Mouse (Mus musculus): ENCODE data around the gene Icmt.

Gene Icmt

GRCm38 (mm10) chr4:152300375-152300774 lies 3.3 kb downstream of the Icmt start:
- no peak for DNase-seq (ENCODE audit: low read depth, low spot score)

GRCm38 (mm10) chr4:152302012-152302411 lies 5.0 kb downstream of the Icmt start:
- no peak for DNase-seq (ENCODE audit: low read depth, low spot score)

GRCm38 (mm10) chr4:152303172-152303571 lies 6.1 kb downstream of the Icmt start:
- DNase-seq (ENCODE audit: low read depth, low spot score): no peak

GRCm38 (mm10) chr4:152304685-152305084 lies 7.7 kb downstream of the Icmt start:
- no peak for DNase-seq (ENCODE audit: low read depth, low spot score)

- no peak for DNase-seq (ENCODE audit: low read depth, low spot score)
Measured at GRCm38 (mm10) chr4:152305991-152306390, 9.0 kb downstream of the Icmt start.

- no peak for DNase-seq (ENCODE audit: low read depth, low spot score)
Measured at GRCm38 (mm10) chr4:152307542-152307941, 10.5 kb downstream of the Icmt start.

- peak; percentile 86 for DNase-seq (ENCODE audit: low read depth, low spot score)
Measured at GRCm38 (mm10) chr4:152312186-152312585, 15.2 kb downstream of the Icmt start.

GRCm38 (mm10) chr4:152313211-152313632 lies 16.2 kb downstream of the Icmt start:
- peak; percentile 54 for DNase-seq (ENCODE audit: low read depth, low spot score)

GRCm38 (mm10) chr4:152313934-152314333 lies 16.9 kb downstream of the Icmt start:
- peak; percentile 79 for DNase-seq (ENCODE audit: low read depth, low spot score)

- DNase-seq (ENCODE audit: low read depth, low spot score): peak; percentile 59
Measured at GRCm38 (mm10) chr4:152315498-152316213, 18.6 kb downstream of the Icmt start.

GRCm38 (mm10) chr4:152317631-152318033 lies 20.6 kb downstream of the Icmt start:
- DNase-seq (ENCODE audit: low read depth, low spot score): no peak

GRCm38 (mm10) chr4:152318517-152319234 lies 21.6 kb downstream of the Icmt start, which contains the start of gene Rnf207:
TSS of gene Rnf207 (minus strand) at chr4:152318993.
- peak; percentile 82 for DNase-seq (ENCODE audit: low read depth, low spot score)

- DNase-seq (ENCODE audit: low read depth, low spot score): no peak
Measured at GRCm38 (mm10) chr4:152321464-152321863, 24.4 kb downstream of the Icmt start.

GRCm38 (mm10) chr4:152324641-152325562 lies 27.9 kb downstream of the Icmt start:
- DNase-seq (ENCODE audit: low read depth, low spot score): peak; percentile 64

- peak; percentile 99 for DNase-seq (ENCODE audit: low read depth, low spot score)
Measured at GRCm38 (mm10) chr4:152325574-152326411, 28.8 kb downstream of the Icmt start, which contains the start of gene Rpl22. TSS of gene Rpl22 (plus strand) at chr4:152325742.

- DNase-seq (ENCODE audit: low read depth, low spot score): no peak
Measured at GRCm38 (mm10) chr4:152326543-152326942, 29.5 kb downstream of the Icmt start.

- DNase-seq (ENCODE audit: low read depth, low spot score): peak; percentile 86
Measured at GRCm38 (mm10) chr4:152328691-152329090, 31.7 kb downstream of the Icmt start.

GRCm38 (mm10) chr4:152332952-152333351 lies 35.9 kb downstream of the Icmt start:
- DNase-seq (ENCODE audit: low read depth, low spot score): peak; percentile 94

GRCm38 (mm10) chr4:152333587-152333986 lies 36.6 kb downstream of the Icmt start:
- DNase-seq (ENCODE audit: low read depth, low spot score): peak; percentile 59

GRCm38 (mm10) chr4:152337772-152338171 lies 40.7 kb downstream of the Icmt start:
- no peak for DNase-seq (ENCODE audit: low read depth, low spot score)

Measured in R1 (cell line).